Mouse (Mus musculus): Measurements from ENCODE around the gene C1qtnf9.

- TF ChIP-seq POLR2A (IDR thresholded peaks at IDR 0.05; ENCODE audit: extremely low read depth, insufficient read depth, low read length): no peak
- TF ChIP-seq CTCF (IDR thresholded peaks at IDR 0.05; ENCODE audit: extremely low read depth, insufficient read depth, low read length): peak; percentile 64
These were observed 22.2 kb downstream of the C1qtnf9 start for GRCm38 (mm10) chr14:60790103-60790502.
